Mouse (Mus musculus) myocyte (in vitro differentiated cells): ENCODE results near the gene Amfr. TPM values are rescaled to one million over a fixed set of nuclear protein-coding genes. Genes with fewer than 3 reads are reported as not detected.

Source experiments
- H3K27me3 ChIP-seq: one replicate; pipeline ENCODE4 v1.6.1; 2011; ENCODE audit not compliant: control insufficient read depth, insufficient read depth, insufficient read length
- H3K36me3 ChIP-seq: one replicate; pipeline ENCODE4 v1.6.1; 2011; ENCODE audit not compliant: control insufficient read depth, insufficient read depth
- H3K4me2 ChIP-seq: one replicate; pipeline ENCODE4 v1.6.1; 2011; ENCODE audit warnings: low read depth, control low read depth
- H3K4me3 ChIP-seq: one replicate; pipeline ENCODE4 v1.5.1; 2011; ENCODE audit warnings: mild to moderate bottlenecking, control low read depth, moderate library complexity
- H3K79me2 ChIP-seq: one replicate; pipeline ENCODE4 v1.6.1; 2011; ENCODE audit not compliant: control insufficient read depth, insufficient read depth
- H3ac ChIP-seq: one replicate; pipeline ENCODE4 v1.6.1; 2011; ENCODE audit not compliant: control insufficient read depth, insufficient read length
- CEBPB ChIP-seq: IDR thresholded peaks from 2 replicates; pipeline ENCODE4 v1.6.1; 2011; ENCODE audit warnings: mild to moderate bottlenecking, moderate library complexity; ENCODE audit not compliant: poor library complexity, insufficient read depth, severe bottlenecking
- E2F4 ChIP-seq: IDR thresholded peaks from one replicate; pipeline ENCODE4 v1.6.1; 2011; ENCODE audit warnings: mild to moderate bottlenecking, control low read depth, moderate library complexity; ENCODE audit not compliant: insufficient read depth
- MAX ChIP-seq: IDR thresholded peaks from one replicate; pipeline ENCODE4 v1.6.1; 2011; ENCODE audit warnings: low read depth, mild to moderate bottlenecking, control low read depth
- MYOD1 ChIP-seq, 3 experiments: IDR thresholded peaks; one replicate each; pipeline ENCODE4 v1.6.1; 2011; ENCODE audit warnings: control low read depth in 2 of 3, low read depth in 2 of 3, mild to moderate bottlenecking in 2 of 3, moderate library complexity in 1 of 3; ENCODE audit not compliant: insufficient read length in 2 of 3, control insufficient read depth in 1 of 3
- MYOG ChIP-seq, 3 experiments: IDR thresholded peaks; one replicate each; pipeline ENCODE4 v1.6.1; 2011; ENCODE audit warnings: control low read depth in 2 of 3, low read depth in 2 of 3, mild to moderate bottlenecking in 2 of 3; ENCODE audit not compliant: insufficient read length in 2 of 3, control insufficient read depth in 1 of 3, insufficient read depth in 1 of 3
- POLR2A ChIP-seq: IDR thresholded peaks from one replicate; pipeline ENCODE4 v1.6.1; 2011; ENCODE audit warnings: low read depth, mild to moderate bottlenecking, control low read depth, moderate library complexity; ENCODE audit not compliant: insufficient read length
- POLR2AphosphoS2 ChIP-seq: IDR thresholded peaks from one replicate; pipeline ENCODE4 v1.6.1; 2011; ENCODE audit warnings: low read depth, control low read depth; ENCODE audit not compliant: insufficient read length
- REST ChIP-seq: IDR thresholded peaks from one replicate; pipeline ENCODE4 v1.6.1; 2011; ENCODE audit warnings: mild to moderate bottlenecking, control low read depth, moderate library complexity; ENCODE audit not compliant: insufficient read depth, insufficient read length
- SRF ChIP-seq: IDR thresholded peaks from one replicate; pipeline ENCODE4 v1.6.1; 2011; ENCODE audit warnings: low read depth; ENCODE audit not compliant: control insufficient read depth, insufficient read length
- TCF12 ChIP-seq: IDR thresholded peaks from one replicate; pipeline ENCODE4 v1.6.1; 2011; ENCODE audit warnings: mild to moderate bottlenecking, control low read depth; ENCODE audit not compliant: poor library complexity, insufficient read depth, severe bottlenecking
- TCF3 ChIP-seq: IDR thresholded peaks from one replicate; pipeline ENCODE4 v1.6.1; 2011; ENCODE audit warnings: low read depth, control low read depth; ENCODE audit not compliant: insufficient read length
- USF1 ChIP-seq: IDR thresholded peaks from one replicate; pipeline ENCODE4 v1.6.1; 2011; ENCODE audit warnings: low read depth, mild to moderate bottlenecking, control low read depth, moderate library complexity
- polyA plus RNA-seq: library from polyadenylated mRNA; unstranded; fragments of >200 nt; fragmentation: generic; extraction: Trizol; gene quantifications from one replicate; pipeline ENCODE4 v1.2.1, GENCODE M21; 2012; ENCODE audit warnings: missing spikeins

Amfr gene
- polyA plus RNA-seq, 1 experiment: 111 TPM

GRCm38 (mm10) chr8:93984731-93985130, 27.9 kb downstream of the Amfr start:
- Histone ChIP-seq H3K4me2 (no peak overlapping the region), H3K36me3 (peaks cover 50% of the 10 kb centered on the region), H3K79me2 (no peaks in the 10 kb centered on the region), H3ac (no peak overlapping the region), H3K27me3 (no peaks in the 10 kb centered on the region), H3K4me3 (no peak overlapping the region)
- TF ChIP-seq MYOG (IDR thresholded peaks at IDR 0.05; ENCODE audit: control insufficient read depth in 1 of 3, insufficient read depth in 1 of 3, insufficient read length in 2 of 3, low read depth in 2 of 3): no peak
- TF ChIP-seq E2F4: no peak
- TF ChIP-seq POLR2AphosphoS2: no peak
- no peak for TF ChIP-seq USF1
- no peak for TF ChIP-seq POLR2A
- no peak for TF ChIP-seq CEBPB
- no peak for TF ChIP-seq TCF3
- no peak for TF ChIP-seq MYOD1 (IDR thresholded peaks at IDR 0.05; ENCODE audit: control insufficient read depth in 1 of 3, insufficient read length in 2 of 3, low read depth in 2 of 3)
- no peak for TF ChIP-seq REST
- no peak for TF ChIP-seq TCF12
- no peak for TF ChIP-seq SRF
- no peak for TF ChIP-seq MAX

GRCm38 (mm10) chr8:93983827-93984226, 28.8 kb downstream of the Amfr start:
- Histone ChIP-seq H3K27me3 (no peaks in the 10 kb centered on the region), H3ac (no peak overlapping the region), H3K4me2 (no peak overlapping the region), H3K36me3 (peaks cover 54% of the 10 kb centered on the region), H3K79me2 (no peaks in the 10 kb centered on the region), H3K4me3 (no peak overlapping the region)
- TF ChIP-seq TCF3 (no peak), SRF (no peak), MAX (no peak), POLR2A (no peak), TCF12 (no peak), MYOD1 (IDR thresholded peaks at IDR 0.05; ENCODE audit: control insufficient read depth in 1 of 3, insufficient read length in 2 of 3, low read depth in 2 of 3) (no peak), E2F4 (no peak), POLR2AphosphoS2 (no peak), CEBPB (no peak), REST (no peak), USF1 (no peak), MYOG (IDR thresholded peaks at IDR 0.05; ENCODE audit: control insufficient read depth in 1 of 3, insufficient read depth in 1 of 3, insufficient read length in 2 of 3, low read depth in 2 of 3) (no peak)

- Histone ChIP-seq H3ac (no peak overlapping the region), H3K36me3 (peaks cover 62% of the 10 kb centered on the region), H3K4me3 (no peak overlapping the region), H3K4me2 (no peak overlapping the region), H3K79me2 (no peaks in the 10 kb centered on the region), H3K27me3 (no peaks in the 10 kb centered on the region)
- TF ChIP-seq MAX (no peak), USF1 (no peak), REST (no peak), TCF12 (no peak), POLR2A (no peak), MYOG (IDR thresholded peaks at IDR 0.05; ENCODE audit: control insufficient read depth in 1 of 3, insufficient read depth in 1 of 3, insufficient read length in 2 of 3, low read depth in 2 of 3) (no peak), TCF3 (no peak), SRF (no peak), POLR2AphosphoS2 (no peak), E2F4 (no peak), MYOD1 (IDR thresholded peaks at IDR 0.05; ENCODE audit: control insufficient read depth in 1 of 3, insufficient read length in 2 of 3, low read depth in 2 of 3) (no peak), CEBPB (no peak)
Measured at GRCm38 (mm10) chr8:93981679-93982215, 30.9 kb downstream of the Amfr start.

- H3K27me3 ChIP-seq: no peaks in the 10 kb centered on the region
- H3K4me3 ChIP-seq: no peak overlapping the region
Measured at GRCm38 (mm10) chr8:93980141-93980540, 32.5 kb downstream of the Amfr start.

More at GRCm38 (mm10) chr8:93980141-93980540, 32.5 kb downstream of the Amfr start:
- no peaks in the 10 kb centered on the region for H3K79me2 ChIP-seq
- no peak overlapping the region for H3ac ChIP-seq
- TF ChIP-seq POLR2AphosphoS2: no peak
- no peak for TF ChIP-seq REST
- TF ChIP-seq MYOD1 (IDR thresholded peaks at IDR 0.05; ENCODE audit: control insufficient read depth in 1 of 3, insufficient read length in 2 of 3, low read depth in 2 of 3): no peak
- no peak for TF ChIP-seq MYOG (IDR thresholded peaks at IDR 0.05; ENCODE audit: control insufficient read depth in 1 of 3, insufficient read depth in 1 of 3, insufficient read length in 2 of 3, low read depth in 2 of 3)
- no peak for TF ChIP-seq SRF
- no peak for TF ChIP-seq MAX
- no peak for TF ChIP-seq E2F4
- TF ChIP-seq TCF3: no peak
- TF ChIP-seq POLR2A: no peak
- no peak for TF ChIP-seq CEBPB
- no peak for TF ChIP-seq TCF12
- no peak for TF ChIP-seq USF1
- no peak overlapping the region for H3K4me2 ChIP-seq
- H3K36me3 ChIP-seq: peaks cover 67% of the 10 kb centered on the region
